In genomic region chr7:18988780-18989179, GRCm38 (mm10) we compare ENCODE assay signal across 32 mouse cellular contexts. TPM values are rescaled to one million over a fixed set of nuclear protein-coding genes. Genes with fewer than 3 reads are reported as not detected.
"Had no signal": no experiment of that assay in that cellular context is flagged by ENCODE, and none has a peak within 500 bp of the region (broad histone marks: within the 10 kb centered on the region; RNA-seq: fewer than 3 reads in every experiment).

No protein-coding gene starts in this region.

- H3K4me3 ChIP-seq: heart, embryonic 10.5 days; heart, embryonic 12.5 days; hindbrain, embryonic 10.5 days; hindbrain, embryonic 12.5 days; intestine, embryonic 15.5 days; layer of hippocampus, adult 2 months; left cerebral cortex, adult 2 months; limb, embryonic 10.5 days; limb, embryonic 12.5 days; liver, embryonic 13.5 days; liver, embryonic 15.5 days had no signal

- DNase-seq: gastrocnemius, postnatal 10 days; gastrocnemius, postnatal 25 days; heart, adult 18-20 months; heart, postnatal 10 days; heart, postnatal 4 days; kidney, adult 18-20 months; kidney, adult 8-10 months; kidney, postnatal 10 days; kidney, postnatal 25 days; kidney, postnatal 4 days; liver; liver, embryonic 13.5 days; liver, postnatal 0 days had no signal

- H3K27ac ChIP-seq: heart, embryonic 10.5 days; hindbrain, embryonic 10.5 days; hindbrain, embryonic 12.5 days; hindbrain, embryonic 14.5 days; intestine, embryonic 15.5 days; layer of hippocampus, adult 2 months; left cerebral cortex, adult 2 months; limb, embryonic 10.5 days; limb, embryonic 12.5 days; liver, embryonic 13.5 days; liver, embryonic 15.5 days had no signal

RNA-seq across cellular contexts. Expression of gene Nanos2, which starts 1.6 kb away (rescaled TPM):
- polyA plus RNA-seq: heart, embryonic 10.5 days; heart, embryonic 12.5 days; heart, embryonic 14.5 days; heart, embryonic 16.5 days; inflammation-experienced regulatory T-cells, adult 6 months; intestine, embryonic 15.5 days; intestine, postnatal 0 days; kidney, embryonic 14.5 days; kidney, embryonic 16.5 days; limb, embryonic 10.5 days; limb, embryonic 12.5 days; liver, embryonic 11.5 days; liver, embryonic 13.5 days; liver, embryonic 15.5 days; liver, postnatal 0 days had no signal

RNA-seq across cellular contexts. Expression of gene Foxa3, which starts 34.6 kb away (rescaled TPM):
- polyA plus RNA-seq: heart, embryonic 14.5 days; hindbrain, embryonic 10.5 days; hindbrain, embryonic 14.5 days; hindbrain, embryonic 16.5 days; inflammation-experienced regulatory T-cells, adult 6 months; kidney, embryonic 14.5 days; limb, embryonic 10.5 days had no signal
